Mouse (Mus musculus) small intestine, adult 2 months (tissue): ENCODE results near the gene Ublcp1. TPM values are rescaled to one million over a fixed set of nuclear protein-coding genes. Genes with fewer than 3 reads are reported as not detected.
A peak's percentile ranks its signal among the peaks of the same experiment; 100 is the strongest.

Experiments used
- H3K27ac ChIP-seq: fragments of 200-500 bp; 2 replicates; pipeline ENCODE4 v1.5.1; 2012; ENCODE audit warnings: low read depth, low read length, control low read depth, inconsistent platforms; ENCODE audit not compliant: insufficient read depth
- H3K27me3 ChIP-seq: fragments of 200-500 bp; 2 replicates; pipeline ENCODE4 v1.6.1; 2012; ENCODE audit warnings: mild to moderate bottlenecking, moderate library complexity, low read length, inconsistent platforms; ENCODE audit not compliant: control insufficient read depth, insufficient read depth
- H3K36me3 ChIP-seq: fragments of 200-500 bp; 2 replicates; pipeline ENCODE4 v1.6.1; 2012; ENCODE audit warnings: mild to moderate bottlenecking, low read length, control low read depth, inconsistent platforms; ENCODE audit not compliant: control insufficient read depth, insufficient read depth
- H3K4me1 ChIP-seq: fragments of 200-500 bp; 2 replicates; pipeline ENCODE4 v1.6.1; 2012; ENCODE audit warnings: low read length, inconsistent platforms, mixed read lengths; ENCODE audit not compliant: control insufficient read depth, insufficient read depth, insufficient read length
- H3K4me3 ChIP-seq: fragments of 200-500 bp; 2 replicates; pipeline ENCODE4 v1.5.1; 2012; ENCODE audit warnings: low read depth, mild to moderate bottlenecking, control low read depth, inconsistent platforms, low read length, moderate library complexity
- CTCF ChIP-seq: fragments of 200-500 bp; IDR thresholded peaks from 2 replicates; pipeline ENCODE4 v1.5.1; 2012; ENCODE audit warnings: low read depth, mild to moderate bottlenecking, control low read depth, inconsistent platforms, low read length, moderate library complexity, mixed read lengths; ENCODE audit not compliant: insufficient replicate concordance, insufficient read length; ENCODE audit errors: extremely low read depth
- POLR2A ChIP-seq: fragments of 200-500 bp; IDR thresholded peaks from 2 replicates; pipeline ENCODE4 v1.6.1; 2012; ENCODE audit warnings: low read depth, mild to moderate bottlenecking, control low read depth, inconsistent platforms, low read length, moderate library complexity
- WGBS: fragments of 180-500 bp; shearing (Covaris S2); methylation state at CpG from one replicate; pipeline ENCODE4 v1.1.7; 2018; 5-methylcytosine and 5-hydroxymethylcytosine counted together
- polyA plus RNA-seq: library from polyadenylated mRNA; depleted of rRNA; stranded (reverse); fragments of >200 nt; gene quantifications from 2 replicates; pipeline ENCODE4 v1.2.3, GENCODE M21; 2012

Ublcp1 gene
- polyA plus RNA-seq, 1 experiment = 3.1 TPM

GRCm38 (mm10) chr11:44502931-44503330, 32.6 kb upstream of the Ublcp1 start:
- Histone ChIP-seq H3K4me3 (no peak overlapping the region), H3K36me3 (no peaks in the 10 kb centered on the region), H3K27ac (no peak overlapping the region), H3K27me3 (no peaks in the 10 kb centered on the region), H3K4me1 (peaks cover 6% of the 10 kb centered on the region; the same call in 1 of the 2 replicates)
- WGBS = 74% methylated on average over 5 of the region's 5 CpGs
- TF ChIP-seq POLR2A (no peak), CTCF (no peak)

GRCm38 (mm10) chr11:44501477-44501876, 31.2 kb upstream of the Ublcp1 start:
- H3K36me3 ChIP-seq = no peaks in the 10 kb centered on the region
- H3K4me1 ChIP-seq = peaks cover 10% of the 10 kb centered on the region; the same call in 1 of the 2 replicates
- no peak overlapping the region for H3K27ac ChIP-seq
- no peak overlapping the region for H3K4me3 ChIP-seq
- TF ChIP-seq POLR2A (no peak), CTCF (no peak)
- no peaks in the 10 kb centered on the region for H3K27me3 ChIP-seq
- 90% methylated on average over 2 of the region's 2 CpGs for WGBS

- TF ChIP-seq CTCF (no peak), POLR2A (no peak)
- no peaks in the 10 kb centered on the region for H3K27me3 ChIP-seq
- no peaks in the 10 kb centered on the region for H3K36me3 ChIP-seq
- WGBS = 79% methylated on average over 7 of the region's 7 CpGs
- H3K27ac ChIP-seq = no peak overlapping the region
- H3K4me1 ChIP-seq = peaks cover 15% of the 10 kb centered on the region; the same call in 1 of the 2 replicates
- H3K4me3 ChIP-seq = no peak overlapping the region
Measured at GRCm38 (mm10) chr11:44500966-44501365, 30.7 kb upstream of the Ublcp1 start.

- 80% methylated on average over 13 of the region's 13 CpGs for WGBS
- H3K27ac ChIP-seq = no peak overlapping the region
- H3K36me3 ChIP-seq = no peaks in the 10 kb centered on the region
- no peak for TF ChIP-seq CTCF
- no peak for TF ChIP-seq POLR2A
- H3K4me3 ChIP-seq = no peak overlapping the region
- peaks cover 12% of the 10 kb centered on the region; the same call in 1 of the 2 replicates for H3K4me1 ChIP-seq
- no peaks in the 10 kb centered on the region for H3K27me3 ChIP-seq
Measured at GRCm38 (mm10) chr11:44498412-44499272, 28.3 kb upstream of the Ublcp1 start.

- Histone ChIP-seq H3K4me1 (peaks cover 12% of the 10 kb centered on the region; the same call in 1 of the 2 replicates), H3K27ac (peak overlapping the region; percentile 64), H3K27me3 (no peaks in the 10 kb centered on the region), H3K36me3 (no peaks in the 10 kb centered on the region), H3K4me3 (no peak overlapping the region)
- WGBS = 12% methylated on average over 3 of the region's 3 CpGs
- no peak for TF ChIP-seq CTCF
- TF ChIP-seq POLR2A = no peak
Measured at GRCm38 (mm10) chr11:44496217-44496616, 25.9 kb upstream of the Ublcp1 start.

- Histone ChIP-seq H3K4me3 (no peak overlapping the region), H3K36me3 (no peaks in the 10 kb centered on the region), H3K27ac (no peak overlapping the region), H3K4me1 (peaks cover 12% of the 10 kb centered on the region; the same call in 1 of the 2 replicates), H3K27me3 (no peaks in the 10 kb centered on the region)
- WGBS = 88% methylated on average over 5 of the region's 5 CpGs
- TF ChIP-seq CTCF = no peak
- no peak for TF ChIP-seq POLR2A
Measured at GRCm38 (mm10) chr11:44494643-44495323, 24.5 kb upstream of the Ublcp1 start.

- Histone ChIP-seq H3K27me3 (peaks cover 3% of the 10 kb centered on the region; the same call in 1 of the 2 replicates), H3K36me3 (no peaks in the 10 kb centered on the region), H3K4me3 (no peak overlapping the region), H3K27ac (no peak overlapping the region), H3K4me1 (peaks cover 8% of the 10 kb centered on the region; the same call in 1 of the 2 replicates)
- 82% methylated on average over 1 of the region's 1 CpGs for WGBS
- no peak for TF ChIP-seq POLR2A
- TF ChIP-seq CTCF = no peak
Measured at GRCm38 (mm10) chr11:44489117-44489516, 18.8 kb upstream of the Ublcp1 start.
